Mouse (Mus musculus): ENCODE results near the gene Nsd1. TPM values are rescaled to one million over a fixed set of nuclear protein-coding genes. Genes with fewer than 3 reads are reported as not detected.
"Not testable (repeated sequence)": the region's sequence is repeated elsewhere in the genome, so short reads cannot be mapped to it uniquely, and the experiment has no call there.

Gene Nsd1
- polyA plus RNA-seq, 1 experiment from 2014 or later: 96.3 TPM

GRCm38 (mm10) chr13:55182173-55182894 is 27.2 kb upstream of the Nsd1 start:
- Histone ChIP-seq H3K36me3 (ENCODE audit: control insufficient read depth, insufficient read depth, low read length) (no peaks in the 10 kb centered on the region), H3K4me2 (replicated peaks; ENCODE audit: low read depth, low read length) (peak overlapping the region; percentile 42), H3K4me3 (ENCODE audit: low read depth, low read length) (peak overlapping the region; percentile 13), H3K9ac (replicated peaks; ENCODE audit: low read depth, low read length) (0 out of 2 replicates have a peak overlapping the region, but pooled peaks have one; percentile 22), H3K9me3 (ENCODE audit: control insufficient read depth, low read depth, low read length) (no peaks in the 10 kb centered on the region), H3K27ac (ENCODE audit: low read length) (peak overlapping the region; percentile 83; the same call in 1 of the 2 replicates), H3K4me1 (ENCODE audit: control insufficient read depth, insufficient read depth, low read length) (no peaks in the 10 kb centered on the region), H3K27me3 (ENCODE audit: control insufficient read depth, insufficient read depth, low read length) (no peaks in the 10 kb centered on the region)
- peak; percentile 86; the same call in 1 of the 2 replicates for ATAC-seq (ENCODE audit: insufficient number of reproducible peaks, insufficient read depth, low FRiP score, low read depth)
- WGBS: 4% methylated on average over 23 of the region's 23 CpGs

- Histone ChIP-seq H3K27me3 (ENCODE audit: control insufficient read depth, insufficient read depth, low read length) (no peaks in the 10 kb centered on the region), H3K4me1 (ENCODE audit: control insufficient read depth, insufficient read depth, low read length) (no peaks in the 10 kb centered on the region), H3K4me2 (replicated peaks; ENCODE audit: low read depth, low read length) (no peak overlapping the region), H3K36me3 (ENCODE audit: control insufficient read depth, insufficient read depth, low read length) (no peaks in the 10 kb centered on the region), H3K9ac (replicated peaks; ENCODE audit: low read depth, low read length) (no peak overlapping the region), H3K9me3 (ENCODE audit: control insufficient read depth, low read depth, low read length) (no peaks in the 10 kb centered on the region), H3K27ac (ENCODE audit: low read length) (no peak overlapping the region), H3K4me3 (ENCODE audit: low read depth, low read length) (no peak overlapping the region)
- 87% methylated on average over 6 of the region's 6 CpGs for WGBS
- ATAC-seq (ENCODE audit: insufficient number of reproducible peaks, insufficient read depth, low FRiP score, low read depth): no peak
Measured at GRCm38 (mm10) chr13:55183382-55183781, 26.2 kb upstream of the Nsd1 start.

- not testable (repeated sequence) for H3K27ac ChIP-seq (ENCODE audit: low read length); H3K9me3 ChIP-seq (ENCODE audit: control insufficient read depth, low read depth, low read length); H3K9ac ChIP-seq (replicated peaks; ENCODE audit: low read depth, low read length); H3K4me1 ChIP-seq (ENCODE audit: control insufficient read depth, insufficient read depth, low read length); H3K36me3 ChIP-seq (ENCODE audit: control insufficient read depth, insufficient read depth, low read length); H3K4me3 ChIP-seq (ENCODE audit: low read depth, low read length); H3K27me3 ChIP-seq (ENCODE audit: control insufficient read depth, insufficient read depth, low read length); ATAC-seq (ENCODE audit: insufficient number of reproducible peaks, insufficient read depth, low FRiP score, low read depth); H3K4me2 ChIP-seq (replicated peaks; ENCODE audit: low read depth, low read length)
- WGBS: no CpG with 5 or more reads among the region's 9 CpGs
Measured at GRCm38 (mm10) chr13:55187062-55187461, 22.5 kb upstream of the Nsd1 start.

- ATAC-seq (ENCODE audit: insufficient number of reproducible peaks, insufficient read depth, low FRiP score, low read depth): no peak; the same call in 1 of the 2 replicates
- no peaks in the 10 kb centered on the region for H3K9me3 ChIP-seq (ENCODE audit: control insufficient read depth, low read depth, low read length)
- 6% methylated on average over 12 of the region's 12 CpGs for WGBS
Measured at GRCm38 (mm10) chr13:55189531-55190107, 20.0 kb upstream of the Nsd1 start.

GRCm38 (mm10) chr13:55190121-55190868 is 19.3 kb upstream of the Nsd1 start:
- Histone ChIP-seq H3K4me1 (ENCODE audit: control insufficient read depth, insufficient read depth, low read length) (peaks cover 8% of the 10 kb centered on the region; the same call in 1 of the 2 replicates), H3K36me3 (ENCODE audit: control insufficient read depth, insufficient read depth, low read length) (no peaks in the 10 kb centered on the region), H3K9me3 (ENCODE audit: control insufficient read depth, low read depth, low read length) (no peaks in the 10 kb centered on the region), H3K9ac (replicated peaks; ENCODE audit: low read depth, low read length) (peak overlapping the region; percentile 39), H3K4me2 (replicated peaks; ENCODE audit: low read depth, low read length) (peak overlapping the region; percentile 76), H3K4me3 (ENCODE audit: low read depth, low read length) (peak overlapping the region; percentile 37), H3K27ac (ENCODE audit: low read length) (peak overlapping the region; percentile 94), H3K27me3 (ENCODE audit: control insufficient read depth, insufficient read depth, low read length) (no peaks in the 10 kb centered on the region)
- WGBS: 2% methylated on average over 34 of the region's 34 CpGs
- ATAC-seq (ENCODE audit: insufficient number of reproducible peaks, insufficient read depth, low FRiP score, low read depth): peak; percentile 98

More at GRCm38 (mm10) chr13:55189531-55190107, 20.0 kb upstream of the Nsd1 start:
- Histone ChIP-seq H3K36me3 (ENCODE audit: control insufficient read depth, insufficient read depth, low read length) (no peaks in the 10 kb centered on the region), H3K27me3 (ENCODE audit: control insufficient read depth, insufficient read depth, low read length) (no peaks in the 10 kb centered on the region), H3K4me2 (replicated peaks; ENCODE audit: low read depth, low read length) (peak overlapping the region; percentile 76), H3K4me3 (ENCODE audit: low read depth, low read length) (peak overlapping the region; percentile 37), H3K27ac (ENCODE audit: low read length) (peak overlapping the region; percentile 94), H3K4me1 (ENCODE audit: control insufficient read depth, insufficient read depth, low read length) (peaks cover 8% of the 10 kb centered on the region; the same call in 1 of the 2 replicates), H3K9ac (replicated peaks; ENCODE audit: low read depth, low read length) (peak overlapping the region; percentile 39)

GRCm38 (mm10) chr13:55191535-55191934 is 18.0 kb upstream of the Nsd1 start:
- Histone ChIP-seq H3K27ac (ENCODE audit: low read length) (no peak overlapping the region), H3K27me3 (ENCODE audit: control insufficient read depth, insufficient read depth, low read length) (no peaks in the 10 kb centered on the region), H3K9me3 (ENCODE audit: control insufficient read depth, low read depth, low read length) (no peaks in the 10 kb centered on the region), H3K36me3 (ENCODE audit: control insufficient read depth, insufficient read depth, low read length) (no peaks in the 10 kb centered on the region), H3K4me2 (replicated peaks; ENCODE audit: low read depth, low read length) (no peak overlapping the region), H3K4me3 (ENCODE audit: low read depth, low read length) (no peak overlapping the region), H3K4me1 (ENCODE audit: control insufficient read depth, insufficient read depth, low read length) (peaks cover 8% of the 10 kb centered on the region; the same call in 1 of the 2 replicates), H3K9ac (replicated peaks; ENCODE audit: low read depth, low read length) (no peak overlapping the region)
- WGBS: 87% methylated on average over 5 of the region's 5 CpGs
- ATAC-seq (ENCODE audit: insufficient number of reproducible peaks, insufficient read depth, low FRiP score, low read depth): no peak

GRCm38 (mm10) chr13:55202758-55203157 is 6.8 kb upstream of the Nsd1 start:
- not testable (repeated sequence) for H3K36me3 ChIP-seq (ENCODE audit: control insufficient read depth, insufficient read depth, low read length); H3K27me3 ChIP-seq (ENCODE audit: control insufficient read depth, insufficient read depth, low read length); H3K27ac ChIP-seq (ENCODE audit: low read length); ATAC-seq (ENCODE audit: insufficient number of reproducible peaks, insufficient read depth, low FRiP score, low read depth); H3K4me2 ChIP-seq (replicated peaks; ENCODE audit: low read depth, low read length); H3K9ac ChIP-seq (replicated peaks; ENCODE audit: low read depth, low read length); H3K4me3 ChIP-seq (ENCODE audit: low read depth, low read length); H3K9me3 ChIP-seq (ENCODE audit: control insufficient read depth, low read depth, low read length); H3K4me1 ChIP-seq (ENCODE audit: control insufficient read depth, insufficient read depth, low read length)
- WGBS: 88% methylated on average over 4 of the region's 4 CpGs

GRCm38 (mm10) chr13:55203740-55204139 is 5.8 kb upstream of the Nsd1 start:
- Histone ChIP-seq H3K36me3 (ENCODE audit: control insufficient read depth, insufficient read depth, low read length) (no peaks in the 10 kb centered on the region), H3K9ac (replicated peaks; ENCODE audit: low read depth, low read length) (no peak overlapping the region), H3K4me2 (replicated peaks; ENCODE audit: low read depth, low read length) (no peak overlapping the region), H3K9me3 (ENCODE audit: control insufficient read depth, low read depth, low read length) (no peaks in the 10 kb centered on the region), H3K27me3 (ENCODE audit: control insufficient read depth, insufficient read depth, low read length) (no peaks in the 10 kb centered on the region), H3K27ac (ENCODE audit: low read length) (no peak overlapping the region), H3K4me1 (ENCODE audit: control insufficient read depth, insufficient read depth, low read length) (no peaks in the 10 kb centered on the region), H3K4me3 (ENCODE audit: low read depth, low read length) (no peak overlapping the region)
- 70% methylated on average over 9 of the region's 9 CpGs for WGBS
- no peak for ATAC-seq (ENCODE audit: insufficient number of reproducible peaks, insufficient read depth, low FRiP score, low read depth)
